Mouse (Mus musculus): ENCODE data around the gene Kcnv2. TPM values are rescaled to one million over a fixed set of nuclear protein-coding genes. Genes with fewer than 3 reads are reported as not detected.

The Kcnv2 gene
- polyA plus RNA-seq, 1 experiment, result not detected

DNA sequence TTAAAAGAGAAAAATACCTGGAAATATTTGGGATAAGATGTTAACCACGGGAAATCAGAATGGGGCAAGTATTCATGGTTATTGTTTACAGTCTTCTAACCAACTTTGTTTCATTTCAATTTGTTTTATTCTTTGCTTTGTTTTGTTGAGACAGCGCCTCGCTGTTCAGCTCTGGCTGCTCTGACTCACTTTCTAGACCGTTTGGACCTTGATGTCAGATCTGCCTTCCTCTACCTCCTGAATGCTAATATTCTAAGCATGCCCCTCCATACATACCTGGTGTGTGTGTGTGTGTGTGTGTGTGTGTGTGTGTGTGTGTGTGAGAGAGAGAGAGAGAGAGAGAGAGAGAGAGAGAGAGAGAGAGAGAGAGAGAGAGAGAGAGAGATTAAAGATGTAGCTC, 41.5 kb downstream of the Kcnv2 start:
- H3K27me3 ChIP-seq (ENCODE audit: control insufficient read depth, insufficient read depth, low read length), result no peaks in the 10 kb centered on the region
- no peak overlapping the region for H3K27ac ChIP-seq (ENCODE audit: insufficient read depth, low read length)
- no peaks in the 10 kb centered on the region; the same call in none of the 2 replicates for H3K4me1 ChIP-seq (ENCODE audit: control insufficient read depth, insufficient read depth, insufficient read length)
- no peak for TF ChIP-seq POLR2A (IDR thresholded peaks at IDR 0.05; ENCODE audit: low read depth, low read length)
- no peak for TF ChIP-seq CTCF (IDR thresholded peaks at IDR 0.05; ENCODE audit: extremely low read depth, insufficient read depth, insufficient read length, insufficient replicate concordance)
- H3K36me3 ChIP-seq (ENCODE audit: control insufficient read depth, insufficient read depth, low read length), result no peaks in the 10 kb centered on the region
- WGBS, result 56% methylated on average over 4 of the region's 4 CpGs
- DNase-seq (ENCODE audit: low read depth in 1 of 2, low spot score in 2 of 2), result no peak
- H3K4me3 ChIP-seq (ENCODE audit: extremely low read depth, insufficient read depth, insufficient read length), result 0 out of 2 replicates have a peak overlapping the region, but pooled peaks have one; percentile 12

DNA sequence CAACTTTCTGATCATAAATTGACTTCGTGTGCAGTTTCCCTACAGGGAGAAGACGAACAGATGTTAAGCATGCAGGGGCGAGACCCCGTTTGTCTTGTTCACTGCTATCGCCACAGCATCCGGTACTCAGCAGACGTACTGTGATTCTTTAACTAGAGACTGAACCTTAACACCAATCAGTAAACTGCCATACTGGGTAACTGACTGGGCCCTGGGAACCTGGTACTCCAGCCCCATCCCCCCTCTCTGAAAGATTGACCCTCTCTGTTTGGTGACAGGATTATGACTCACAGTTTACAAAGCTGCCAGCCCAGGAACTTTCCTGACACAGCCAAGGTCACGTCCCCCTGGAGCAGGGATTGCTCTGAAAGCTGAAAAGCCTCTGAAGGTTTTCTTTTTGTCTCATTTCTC, 42.1 kb downstream of the Kcnv2 start:
- 33% methylated on average over 8 of the region's 8 CpGs for WGBS
- TF ChIP-seq CTCF (IDR thresholded peaks at IDR 0.05; ENCODE audit: extremely low read depth, insufficient read depth, insufficient read length, insufficient replicate concordance) (no peak), POLR2A (IDR thresholded peaks at IDR 0.05; ENCODE audit: low read depth, low read length) (no peak)
- Histone ChIP-seq H3K4me1 (ENCODE audit: control insufficient read depth, insufficient read depth, insufficient read length) (no peaks in the 10 kb centered on the region; the same call in none of the 2 replicates), H3K4me3 (ENCODE audit: extremely low read depth, insufficient read depth, insufficient read length) (peak overlapping the region; percentile 12), H3K27ac (ENCODE audit: insufficient read depth, low read length) (no peak overlapping the region), H3K36me3 (ENCODE audit: control insufficient read depth, insufficient read depth, low read length) (no peaks in the 10 kb centered on the region), H3K27me3 (ENCODE audit: control insufficient read depth, insufficient read depth, low read length) (no peaks in the 10 kb centered on the region)
- DNase-seq (ENCODE audit: low read depth in 1 of 2, low spot score in 2 of 2), result no peak

DNA sequence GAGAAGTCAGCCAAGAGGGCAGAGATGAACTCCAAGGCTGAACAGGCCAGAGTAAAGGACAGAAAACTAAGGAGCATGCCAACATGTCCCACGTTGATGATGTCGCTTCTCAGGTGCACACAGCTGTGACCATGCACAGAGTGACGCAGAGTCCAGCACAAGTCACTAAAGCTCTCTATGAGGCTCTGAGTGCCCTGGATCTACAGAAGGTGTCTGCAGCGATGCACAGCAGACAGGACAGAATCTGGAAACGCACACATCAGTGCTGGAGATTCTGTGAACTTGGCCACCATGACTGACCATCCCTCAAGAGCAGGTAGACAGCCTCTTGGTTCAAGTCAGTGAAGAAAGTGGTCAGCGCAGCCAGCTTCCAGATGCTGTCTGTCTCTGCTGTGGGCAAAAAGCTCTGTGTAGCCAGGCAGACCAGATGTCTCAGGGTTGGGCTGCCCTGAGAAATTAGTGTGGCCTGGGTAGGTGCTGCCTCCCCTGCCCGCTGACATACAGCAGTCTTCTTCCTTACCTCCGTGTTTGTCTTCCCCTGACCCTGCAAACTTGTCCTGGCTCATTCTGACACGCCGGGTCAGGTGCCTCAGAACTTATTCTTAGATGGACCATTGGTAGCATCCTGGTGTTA, 43.8 kb downstream of the Kcnv2 start:
- no peaks in the 10 kb centered on the region; the same call in none of the 2 replicates for H3K4me1 ChIP-seq (ENCODE audit: control insufficient read depth, insufficient read depth, insufficient read length)
- no peak for DNase-seq (ENCODE audit: low read depth in 1 of 2, low spot score in 2 of 2)
- 91% methylated on average over 10 of the region's 10 CpGs for WGBS
- H3K4me3 ChIP-seq (ENCODE audit: extremely low read depth, insufficient read depth, insufficient read length), result no peak overlapping the region
- TF ChIP-seq CTCF (IDR thresholded peaks at IDR 0.05; ENCODE audit: extremely low read depth, insufficient read depth, insufficient read length, insufficient replicate concordance) (no peak), POLR2A (IDR thresholded peaks at IDR 0.05; ENCODE audit: low read depth, low read length) (no peak)
- H3K27me3 ChIP-seq (ENCODE audit: control insufficient read depth, insufficient read depth, low read length), result no peaks in the 10 kb centered on the region
- H3K27ac ChIP-seq (ENCODE audit: insufficient read depth, low read length), result no peak overlapping the region
- H3K36me3 ChIP-seq (ENCODE audit: control insufficient read depth, insufficient read depth, low read length), result no peaks in the 10 kb centered on the region

DNA sequence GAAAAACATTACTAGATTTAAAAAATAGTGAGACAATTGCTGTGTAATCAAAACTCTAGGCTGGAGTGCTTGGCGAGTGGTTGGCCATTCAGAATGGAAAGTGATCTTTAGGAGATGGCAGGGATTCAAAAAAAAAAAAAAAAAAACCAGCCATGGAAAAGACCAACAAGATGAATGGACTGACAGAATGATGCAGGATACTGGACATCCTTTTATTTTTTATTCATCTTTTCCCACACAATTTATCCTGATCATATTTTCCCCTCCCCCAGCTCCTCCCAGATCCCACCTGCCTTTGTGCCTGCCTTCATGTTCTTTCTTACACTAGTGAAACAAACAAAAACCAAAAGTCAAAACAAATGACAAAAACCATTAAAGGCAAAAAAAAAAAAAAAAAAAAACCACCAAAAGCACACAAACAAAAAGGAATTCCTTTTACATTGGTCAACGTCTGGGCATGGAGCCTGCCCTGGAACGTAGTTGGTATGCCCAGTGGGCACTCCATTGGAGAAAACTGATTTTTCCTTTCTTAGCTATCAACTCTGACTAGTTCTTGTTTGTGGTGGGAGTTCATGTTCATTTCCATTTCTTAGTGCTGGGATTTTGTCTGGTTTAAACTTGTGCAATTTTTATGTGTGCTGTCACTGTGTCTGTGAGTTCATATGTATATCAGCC, 47.2 kb downstream of the Kcnv2 start:
- Histone ChIP-seq H3K27ac (ENCODE audit: insufficient read depth, low read length) (no peak overlapping the region), H3K4me1 (ENCODE audit: control insufficient read depth, insufficient read depth, insufficient read length) (no peaks in the 10 kb centered on the region), H3K36me3 (ENCODE audit: control insufficient read depth, insufficient read depth, low read length) (no peaks in the 10 kb centered on the region), H3K4me3 (ENCODE audit: extremely low read depth, insufficient read depth, insufficient read length) (no peak overlapping the region), H3K27me3 (ENCODE audit: control insufficient read depth, insufficient read depth, low read length) (no peaks in the 10 kb centered on the region)
- 79% methylated on average over 3 of the region's 3 CpGs for WGBS
- DNase-seq (ENCODE audit: low read depth in 1 of 2, low spot score in 2 of 2), result no peak
- TF ChIP-seq POLR2A (IDR thresholded peaks at IDR 0.05; ENCODE audit: low read depth, low read length), result no peak
- no peak for TF ChIP-seq CTCF (IDR thresholded peaks at IDR 0.05; ENCODE audit: extremely low read depth, insufficient read depth, insufficient read length, insufficient replicate concordance)

DNA sequence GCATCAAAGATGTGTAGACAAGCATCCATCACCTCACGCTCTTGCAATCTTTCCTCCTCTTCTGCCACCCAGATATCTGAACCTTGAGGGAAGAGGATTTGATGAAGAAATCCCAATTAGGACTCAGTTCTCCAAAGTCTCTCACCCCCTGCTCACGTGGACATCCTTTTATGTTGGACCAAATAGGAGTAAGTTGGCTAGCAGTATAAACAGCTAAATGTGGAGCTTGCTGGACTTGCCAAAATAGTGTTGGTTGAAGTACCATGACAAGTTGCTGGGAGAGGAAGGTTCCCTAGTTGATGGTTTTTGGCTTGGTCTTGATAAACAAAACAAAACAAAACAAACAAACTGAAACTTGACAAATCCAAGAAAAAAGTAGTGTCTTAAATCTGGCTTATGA, 47.8 kb downstream of the Kcnv2 start:
- no peak for DNase-seq (ENCODE audit: low read depth in 1 of 2, low spot score in 2 of 2)
- Histone ChIP-seq H3K27me3 (ENCODE audit: control insufficient read depth, insufficient read depth, low read length) (no peaks in the 10 kb centered on the region), H3K4me3 (ENCODE audit: extremely low read depth, insufficient read depth, insufficient read length) (no peak overlapping the region), H3K27ac (ENCODE audit: insufficient read depth, low read length) (no peak overlapping the region), H3K36me3 (ENCODE audit: control insufficient read depth, insufficient read depth, low read length) (no peaks in the 10 kb centered on the region), H3K4me1 (ENCODE audit: control insufficient read depth, insufficient read depth, insufficient read length) (no peaks in the 10 kb centered on the region)
- WGBS, result 83% methylated on average over 2 of the region's 2 CpGs
- no peak for TF ChIP-seq CTCF (IDR thresholded peaks at IDR 0.05; ENCODE audit: extremely low read depth, insufficient read depth, insufficient read length, insufficient replicate concordance)
- TF ChIP-seq POLR2A (IDR thresholded peaks at IDR 0.05; ENCODE audit: low read depth, low read length), result no peak

DNA sequence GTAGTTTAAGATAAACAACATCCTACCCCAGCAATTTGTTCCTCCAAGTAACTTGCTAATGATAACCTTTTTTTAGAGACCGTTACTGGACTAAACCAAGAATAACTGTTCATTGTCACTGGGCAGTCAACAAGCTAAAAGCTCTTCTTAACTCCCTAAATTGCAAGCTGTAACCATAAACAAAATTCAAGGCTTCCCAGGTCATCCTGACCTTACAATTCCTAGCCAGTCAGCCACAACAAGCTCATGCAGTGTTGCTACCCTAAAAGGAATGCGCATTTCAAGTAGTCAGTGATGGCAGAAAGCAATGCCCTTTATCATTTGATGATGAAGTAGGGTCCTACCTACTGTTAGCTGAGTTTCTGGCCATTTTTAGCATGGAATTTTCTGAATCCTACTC, 48.4 kb downstream of the Kcnv2 start:
- TF ChIP-seq CTCF (IDR thresholded peaks at IDR 0.05; ENCODE audit: extremely low read depth, insufficient read depth, insufficient read length, insufficient replicate concordance) (no peak), POLR2A (IDR thresholded peaks at IDR 0.05; ENCODE audit: low read depth, low read length) (no peak)
- Histone ChIP-seq H3K4me1 (ENCODE audit: control insufficient read depth, insufficient read depth, insufficient read length) (no peaks in the 10 kb centered on the region), H3K4me3 (ENCODE audit: extremely low read depth, insufficient read depth, insufficient read length) (no peak overlapping the region), H3K27me3 (ENCODE audit: control insufficient read depth, insufficient read depth, low read length) (no peaks in the 10 kb centered on the region), H3K27ac (ENCODE audit: insufficient read depth, low read length) (no peak overlapping the region), H3K36me3 (ENCODE audit: control insufficient read depth, insufficient read depth, low read length) (no peaks in the 10 kb centered on the region)
- 93% methylated on average over 2 of the region's 2 CpGs for WGBS
- no peak for DNase-seq (ENCODE audit: low read depth in 1 of 2, low spot score in 2 of 2)

Data from spleen, adult 2 months (tissue).